Mouse (Mus musculus): Measurements from ENCODE around the gene Il1f10. TPM values are rescaled to one million over a fixed set of nuclear protein-coding genes. Genes with fewer than 3 reads are reported as not detected.

Gene Il1f10
- polyA plus RNA-seq (2014; fragmentation: Nextera tagmentation; extraction: Ambion mirVana), result not detected in 2 replicates

DNA sequence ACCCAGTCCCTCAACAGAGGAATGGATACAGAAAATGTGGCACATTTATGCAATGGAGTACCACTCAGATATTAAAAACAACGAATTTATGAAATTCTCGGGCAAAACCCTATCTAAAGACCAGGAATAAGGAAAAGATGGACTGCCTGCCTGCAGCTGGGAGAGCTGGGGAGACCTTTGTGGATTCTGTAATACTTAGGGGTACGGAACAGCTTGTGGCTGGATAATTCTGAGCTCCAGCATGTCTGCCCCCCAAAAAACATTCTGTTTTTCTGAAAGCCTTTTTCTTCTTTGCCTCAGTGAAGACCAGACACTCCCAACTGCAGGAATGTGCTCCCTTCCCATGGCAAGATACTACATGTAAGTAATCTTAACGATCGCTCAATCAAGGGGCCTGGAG, at the start of gene Il1f10:
Il1f10 (plus strand) TSS at position 301 of the 400 bp plus-strand sequence.
- H3K4me3 ChIP-seq (ENCODE audit: low read depth, low read length), result no peak within 1 kb of the TSS
- no peak within 1 kb of the TSS for H3K4me2 ChIP-seq (ENCODE audit: low read depth, severe bottlenecking)
- no peaks in the 10 kb centered on the region for H3K27me3 ChIP-seq (ENCODE audit: control insufficient read depth, insufficient read depth, low read length)
- H3K27ac ChIP-seq (replicated peaks; ENCODE audit: low read depth, low read length), result no peak within 1 kb of the TSS
- no peaks in the 10 kb centered on the region for H3K9me3 ChIP-seq (ENCODE audit: control insufficient read depth, low read length)
- H3K9ac ChIP-seq (ENCODE audit: low read length), result no peak within 1 kb of the TSS
- ATAC-seq (ENCODE audit: insufficient number of reproducible peaks, low FRiP score, low TSS enrichment, low read depth), result no peak
- H3K4me1 ChIP-seq (ENCODE audit: control insufficient read depth, insufficient read depth, low read length), result no peaks in the 10 kb centered on the region
- WGBS, result 79% methylated on average over 5 of the region's 5 CpGs
- H3K36me3 ChIP-seq (ENCODE audit: control insufficient read depth, insufficient read depth, low read length), result no peaks in the 10 kb centered on the region
- no peak for DNase-seq (ENCODE audit: low spot score)

DNA sequence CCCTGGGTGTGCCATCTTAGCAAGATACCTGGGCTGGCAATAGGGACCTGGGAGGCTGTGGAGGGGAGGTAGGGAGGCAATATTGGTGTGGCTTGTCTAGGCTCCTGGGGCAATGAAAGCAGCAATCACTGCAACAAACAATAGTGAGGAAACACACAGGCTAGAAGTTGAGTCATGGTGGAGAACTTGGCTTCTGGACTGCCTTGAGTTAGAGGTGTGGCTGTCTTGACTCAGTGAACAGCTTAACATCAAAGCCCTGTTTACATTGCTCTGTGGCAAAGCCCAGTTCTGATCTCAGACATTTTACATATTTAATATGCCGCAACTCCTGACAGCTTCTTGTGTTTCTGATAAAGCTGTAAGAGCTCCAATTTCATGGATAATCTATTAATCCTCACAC, 23.5 kb upstream of the Il1f10 start:
- DNase-seq (ENCODE audit: low spot score) (no peak), ATAC-seq (ENCODE audit: insufficient number of reproducible peaks, low FRiP score, low TSS enrichment, low read depth) (no peak)
- no peak overlapping the region for H3K4me3 ChIP-seq (ENCODE audit: low read depth, low read length)
- no peaks in the 10 kb centered on the region for H3K9me3 ChIP-seq (ENCODE audit: control insufficient read depth, low read length)
- H3K4me1 ChIP-seq (ENCODE audit: control insufficient read depth, insufficient read depth, low read length), result no peaks in the 10 kb centered on the region
- H3K4me2 ChIP-seq (ENCODE audit: low read depth, severe bottlenecking), result no peak overlapping the region
- no peak overlapping the region for H3K27ac ChIP-seq (replicated peaks; ENCODE audit: low read depth, low read length)
- 94% methylated on average over 1 of the region's 1 CpGs for WGBS
- no peaks in the 10 kb centered on the region for H3K36me3 ChIP-seq (ENCODE audit: control insufficient read depth, insufficient read depth, low read length)
- no peaks in the 10 kb centered on the region for H3K27me3 ChIP-seq (ENCODE audit: control insufficient read depth, insufficient read depth, low read length)
- no peak overlapping the region for H3K9ac ChIP-seq (ENCODE audit: low read length)

DNA sequence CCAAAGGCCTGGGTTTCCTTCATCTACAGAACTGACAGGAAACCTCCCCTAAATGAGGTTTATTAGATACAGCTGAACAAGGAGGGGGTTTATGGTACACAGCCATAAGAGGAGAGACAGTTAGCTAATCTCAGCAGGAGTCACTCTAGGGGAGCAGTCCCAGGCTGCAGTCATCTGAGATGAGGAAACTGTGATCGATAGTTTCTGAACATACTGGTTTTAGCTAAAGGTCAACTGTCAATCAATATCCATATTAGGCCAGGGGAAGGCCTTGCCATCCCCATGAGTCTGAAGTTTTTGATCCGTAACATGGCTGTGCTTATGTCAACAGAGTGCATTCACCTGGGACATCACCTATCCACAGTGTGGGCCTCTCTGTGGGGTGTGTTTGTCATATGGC, 17.4 kb upstream of the Il1f10 start:
- Histone ChIP-seq H3K9ac (ENCODE audit: low read length) (no peak overlapping the region), H3K9me3 (ENCODE audit: control insufficient read depth, low read length) (no peaks in the 10 kb centered on the region), H3K27me3 (ENCODE audit: control insufficient read depth, insufficient read depth, low read length) (no peaks in the 10 kb centered on the region), H3K36me3 (ENCODE audit: control insufficient read depth, insufficient read depth, low read length) (no peaks in the 10 kb centered on the region), H3K4me3 (ENCODE audit: low read depth, low read length) (no peak overlapping the region), H3K4me2 (ENCODE audit: low read depth, severe bottlenecking) (no peak overlapping the region), H3K27ac (replicated peaks; ENCODE audit: low read depth, low read length) (no peak overlapping the region), H3K4me1 (ENCODE audit: control insufficient read depth, insufficient read depth, low read length) (no peaks in the 10 kb centered on the region)
- ATAC-seq (ENCODE audit: insufficient number of reproducible peaks, low FRiP score, low TSS enrichment, low read depth), result no peak
- WGBS, result 82% methylated on average over 2 of the region's 2 CpGs
- no peak for DNase-seq (ENCODE audit: low spot score)

DNA sequence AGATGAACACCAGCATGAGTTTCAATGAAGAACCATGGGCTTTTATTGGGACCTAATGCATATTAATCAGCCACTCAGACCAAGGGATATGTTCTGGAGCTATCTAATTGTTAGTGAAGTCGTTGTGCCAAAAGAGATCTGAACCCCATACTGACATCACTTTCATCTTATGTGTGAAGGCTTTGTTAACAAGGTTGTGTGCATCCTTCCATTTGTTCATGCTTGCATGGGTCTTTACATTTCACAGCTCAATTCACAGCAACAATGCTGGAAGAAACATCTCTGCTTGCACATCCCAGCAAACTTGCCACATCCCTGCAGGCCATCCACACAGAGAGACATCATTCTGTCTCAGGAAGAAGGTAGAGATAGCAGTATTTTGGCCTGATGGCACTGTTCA, 15.8 kb upstream of the Il1f10 start:
- Histone ChIP-seq H3K9ac (ENCODE audit: low read length) (no peak overlapping the region), H3K27me3 (ENCODE audit: control insufficient read depth, insufficient read depth, low read length) (no peaks in the 10 kb centered on the region), H3K4me3 (ENCODE audit: low read depth, low read length) (no peak overlapping the region), H3K9me3 (ENCODE audit: control insufficient read depth, low read length) (no peaks in the 10 kb centered on the region), H3K4me1 (ENCODE audit: control insufficient read depth, insufficient read depth, low read length) (no peaks in the 10 kb centered on the region), H3K4me2 (ENCODE audit: low read depth, severe bottlenecking) (no peak overlapping the region), H3K27ac (replicated peaks; ENCODE audit: low read depth, low read length) (no peak overlapping the region), H3K36me3 (ENCODE audit: control insufficient read depth, insufficient read depth, low read length) (no peaks in the 10 kb centered on the region)
- 56% methylated on average over 1 of the region's 1 CpGs for WGBS
- no peak for DNase-seq (ENCODE audit: low spot score)
- no peak for ATAC-seq (ENCODE audit: insufficient number of reproducible peaks, low FRiP score, low TSS enrichment, low read depth)

DNA sequence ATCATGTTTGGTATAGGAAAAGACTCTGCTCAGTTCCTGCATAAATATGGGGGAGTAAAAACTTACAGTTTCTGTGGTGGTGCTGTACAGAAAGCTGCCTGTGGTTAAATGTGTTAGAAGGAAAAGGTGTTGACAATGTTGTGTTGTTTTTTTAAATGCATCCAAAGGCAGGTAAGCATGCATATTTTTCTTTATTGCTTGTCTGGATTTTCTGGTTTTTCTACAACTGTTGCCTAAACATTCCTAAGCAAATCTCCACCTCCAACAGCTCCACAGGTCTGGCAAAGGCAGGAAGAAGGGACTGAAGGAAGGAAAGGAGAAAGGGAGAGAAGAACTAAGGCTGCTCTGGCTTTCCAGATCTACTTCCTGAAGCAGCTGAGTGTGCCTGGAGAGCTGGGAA, 14.3 kb upstream of the Il1f10 start, which contains the start of gene Il1f5:
Il1f5 (plus strand) TSS at position 301 of the 400 bp plus-strand sequence.
- Histone ChIP-seq H3K27ac (replicated peaks; ENCODE audit: low read depth, low read length) (no peak within 1 kb of the TSS), H3K4me2 (ENCODE audit: low read depth, severe bottlenecking) (no peak within 1 kb of the TSS), H3K9ac (ENCODE audit: low read length) (no peak within 1 kb of the TSS), H3K9me3 (ENCODE audit: control insufficient read depth, low read length) (no peaks in the 10 kb centered on the region), H3K4me3 (ENCODE audit: low read depth, low read length) (no peak within 1 kb of the TSS), H3K36me3 (ENCODE audit: control insufficient read depth, insufficient read depth, low read length) (no peaks in the 10 kb centered on the region), H3K27me3 (ENCODE audit: control insufficient read depth, insufficient read depth, low read length) (no peaks in the 10 kb centered on the region), H3K4me1 (ENCODE audit: control insufficient read depth, insufficient read depth, low read length) (no peaks in the 10 kb centered on the region)
- no peak for ATAC-seq (ENCODE audit: insufficient number of reproducible peaks, low FRiP score, low TSS enrichment, low read depth)
- no peak for DNase-seq (ENCODE audit: low spot score)

DNA sequence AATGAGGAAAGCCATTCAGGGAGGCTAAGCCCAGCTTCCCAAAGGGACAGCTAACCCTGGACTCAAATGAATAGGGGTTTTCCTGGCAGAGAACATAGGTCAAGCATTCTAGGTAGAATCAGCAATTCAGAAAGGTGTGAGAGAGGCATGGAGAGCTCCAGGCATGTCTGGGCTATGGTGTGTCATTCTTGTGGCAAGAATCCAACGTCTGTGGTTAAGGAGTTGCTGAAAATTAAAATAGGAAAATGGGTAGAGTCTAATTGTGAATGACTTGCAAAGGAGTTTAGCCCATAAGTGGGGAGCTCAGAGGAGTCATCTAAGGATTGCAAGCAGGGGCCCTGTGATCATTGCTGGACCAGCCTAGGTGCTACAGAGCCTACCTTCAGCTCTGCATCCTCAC, 3.6 kb downstream of the Il1f10 start:
- no peaks in the 10 kb centered on the region for H3K9me3 ChIP-seq (ENCODE audit: control insufficient read depth, low read length)
- WGBS, result 52% methylated on average over 1 of the region's 1 CpGs
- no peaks in the 10 kb centered on the region for H3K4me1 ChIP-seq (ENCODE audit: control insufficient read depth, insufficient read depth, low read length)
- no peak overlapping the region for H3K4me2 ChIP-seq (ENCODE audit: low read depth, severe bottlenecking)
- ATAC-seq (ENCODE audit: insufficient number of reproducible peaks, low FRiP score, low TSS enrichment, low read depth), result no peak
- DNase-seq (ENCODE audit: low spot score), result no peak
- no peak overlapping the region for H3K9ac ChIP-seq (ENCODE audit: low read length)
- H3K36me3 ChIP-seq (ENCODE audit: control insufficient read depth, insufficient read depth, low read length), result no peaks in the 10 kb centered on the region
- H3K4me3 ChIP-seq (ENCODE audit: low read depth, low read length), result no peak overlapping the region
- H3K27ac ChIP-seq (replicated peaks; ENCODE audit: low read depth, low read length), result no peak overlapping the region
- H3K27me3 ChIP-seq (ENCODE audit: control insufficient read depth, insufficient read depth, low read length), result no peaks in the 10 kb centered on the region

DNA sequence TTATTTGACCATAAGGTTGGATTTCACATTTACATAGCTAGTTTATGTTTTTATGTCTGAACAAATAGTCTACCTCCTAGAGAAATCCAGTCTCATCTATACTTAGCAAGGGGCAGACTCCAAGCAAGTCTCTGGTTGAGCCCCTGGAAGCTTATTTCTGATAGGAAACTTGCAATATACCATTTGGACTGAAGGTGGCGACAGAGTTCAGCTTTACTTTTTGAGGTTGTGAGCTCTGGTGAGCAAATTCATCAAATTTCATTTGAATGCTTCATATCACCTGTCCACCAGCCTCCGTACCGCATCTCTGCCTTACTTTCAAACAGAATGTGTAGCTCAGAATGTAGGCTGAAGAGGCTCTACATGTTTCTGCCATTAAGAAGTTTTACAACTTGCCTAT, 5.8 kb downstream of the Il1f10 start:
- no peaks in the 10 kb centered on the region for H3K9me3 ChIP-seq (ENCODE audit: control insufficient read depth, low read length)
- no peaks in the 10 kb centered on the region for H3K27me3 ChIP-seq (ENCODE audit: control insufficient read depth, insufficient read depth, low read length)
- H3K9ac ChIP-seq (ENCODE audit: low read length), result no peak overlapping the region
- H3K27ac ChIP-seq (replicated peaks; ENCODE audit: low read depth, low read length), result no peak overlapping the region
- H3K4me1 ChIP-seq (ENCODE audit: control insufficient read depth, insufficient read depth, low read length), result no peaks in the 10 kb centered on the region
- DNase-seq (ENCODE audit: low spot score) (peak; percentile 73), ATAC-seq (ENCODE audit: insufficient number of reproducible peaks, low FRiP score, low TSS enrichment, low read depth) (no peak)
- no peak overlapping the region for H3K4me3 ChIP-seq (ENCODE audit: low read depth, low read length)
- H3K4me2 ChIP-seq (ENCODE audit: low read depth, severe bottlenecking), result no peak overlapping the region
- H3K36me3 ChIP-seq (ENCODE audit: control insufficient read depth, insufficient read depth, low read length), result no peaks in the 10 kb centered on the region
- WGBS, result 19% methylated on average over 3 of the region's 3 CpGs

DNA sequence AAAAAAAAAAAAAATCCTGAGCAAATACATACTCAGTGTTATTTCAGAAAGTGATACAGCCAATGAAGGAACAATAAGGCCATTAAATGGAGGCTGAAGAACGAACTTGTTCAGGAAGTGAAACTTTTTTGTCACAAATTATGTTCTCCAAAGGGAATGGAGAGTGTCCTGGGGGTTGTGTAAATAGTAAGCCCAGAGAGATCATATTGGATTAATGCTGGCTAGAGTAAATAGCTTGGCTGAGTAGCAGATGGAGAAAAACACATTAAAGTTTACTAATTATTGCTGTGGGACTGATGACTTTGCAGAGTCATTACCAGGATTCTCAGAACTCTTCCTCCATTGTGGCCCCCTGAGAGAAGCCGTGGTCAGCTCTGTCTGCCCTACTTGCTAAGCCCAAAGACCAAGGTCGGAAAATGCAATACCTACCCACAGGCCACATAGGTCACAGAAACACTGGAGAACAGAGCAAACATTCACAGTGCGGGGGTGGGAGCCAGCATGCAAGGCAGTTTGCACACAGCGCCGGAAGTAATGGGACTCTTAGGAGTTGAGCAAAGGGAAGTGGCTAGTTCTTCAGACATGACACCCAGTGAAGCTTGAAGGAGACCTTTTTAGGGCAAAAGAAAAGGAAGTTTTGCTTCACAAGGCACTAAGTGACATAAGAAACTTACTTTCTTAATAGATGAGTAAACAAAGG, 20.5 kb downstream of the Il1f10 start:
- Histone ChIP-seq H3K4me1 (ENCODE audit: control insufficient read depth, insufficient read depth, low read length) (no peaks in the 10 kb centered on the region), H3K27me3 (ENCODE audit: control insufficient read depth, insufficient read depth, low read length) (no peaks in the 10 kb centered on the region), H3K27ac (replicated peaks; ENCODE audit: low read depth, low read length) (no peak overlapping the region), H3K4me3 (ENCODE audit: low read depth, low read length) (no peak overlapping the region), H3K9ac (ENCODE audit: low read length) (no peak overlapping the region), H3K36me3 (ENCODE audit: control insufficient read depth, insufficient read depth, low read length) (no peaks in the 10 kb centered on the region), H3K9me3 (ENCODE audit: control insufficient read depth, low read length) (no peaks in the 10 kb centered on the region), H3K4me2 (ENCODE audit: low read depth, severe bottlenecking) (no peak overlapping the region)
- ATAC-seq (ENCODE audit: insufficient number of reproducible peaks, low FRiP score, low TSS enrichment, low read depth) (no peak), DNase-seq (ENCODE audit: low spot score) (no peak)
- WGBS, result 82% methylated on average over 6 of the region's 6 CpGs

DNA sequence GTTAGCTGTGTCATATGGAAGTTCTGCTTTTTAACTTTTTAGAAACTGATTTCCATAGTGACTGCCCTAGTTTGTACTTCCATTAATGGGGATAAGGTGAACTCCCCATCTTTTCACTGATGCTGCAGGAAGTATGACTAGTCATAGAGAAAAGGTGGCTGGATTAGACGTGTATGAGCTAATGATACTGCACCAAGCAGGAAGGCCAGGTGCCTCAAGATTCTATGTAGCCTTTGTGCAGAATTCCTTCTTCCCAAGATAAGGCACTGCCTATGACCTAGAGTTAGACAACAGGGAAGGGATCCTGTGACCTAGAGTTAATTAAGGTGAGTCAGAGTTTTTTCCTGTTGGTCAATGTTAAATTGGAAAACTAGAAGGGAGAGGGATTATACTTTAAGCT, 25.9 kb downstream of the Il1f10 start:
- no peaks in the 10 kb centered on the region for H3K4me1 ChIP-seq (ENCODE audit: control insufficient read depth, insufficient read depth, low read length)
- no peaks in the 10 kb centered on the region for H3K27me3 ChIP-seq (ENCODE audit: control insufficient read depth, insufficient read depth, low read length)
- WGBS, result 73% methylated on average over 1 of the region's 1 CpGs
- ATAC-seq (ENCODE audit: insufficient number of reproducible peaks, low FRiP score, low TSS enrichment, low read depth) (no peak), DNase-seq (ENCODE audit: low spot score) (peak; percentile 7)
- no peak overlapping the region for H3K4me3 ChIP-seq (ENCODE audit: low read depth, low read length)
- H3K27ac ChIP-seq (replicated peaks; ENCODE audit: low read depth, low read length), result no peak overlapping the region
- no peaks in the 10 kb centered on the region for H3K9me3 ChIP-seq (ENCODE audit: control insufficient read depth, low read length)
- no peak overlapping the region for H3K9ac ChIP-seq (ENCODE audit: low read length)
- H3K4me2 ChIP-seq (ENCODE audit: low read depth, severe bottlenecking), result no peak overlapping the region
- H3K36me3 ChIP-seq (ENCODE audit: control insufficient read depth, insufficient read depth, low read length), result no peaks in the 10 kb centered on the region
